Mouse (Mus musculus): Measurements from ENCODE around the gene Pmvk.
A peak's percentile ranks its signal among the peaks of the same experiment; 100 is the strongest.

The Pmvk gene

GRCm38 (mm10) chr3:89484766-89485524 is 30.6 kb downstream of the Pmvk start:
- DNase-seq, result peak; percentile 92

- DNase-seq, result no peak
These were observed 31.8 kb downstream of the Pmvk start for GRCm38 (mm10) chr3:89486111-89486510.

- DNase-seq, result no peak
These were observed 32.8 kb downstream of the Pmvk start for GRCm38 (mm10) chr3:89486916-89487702.

DNA sequence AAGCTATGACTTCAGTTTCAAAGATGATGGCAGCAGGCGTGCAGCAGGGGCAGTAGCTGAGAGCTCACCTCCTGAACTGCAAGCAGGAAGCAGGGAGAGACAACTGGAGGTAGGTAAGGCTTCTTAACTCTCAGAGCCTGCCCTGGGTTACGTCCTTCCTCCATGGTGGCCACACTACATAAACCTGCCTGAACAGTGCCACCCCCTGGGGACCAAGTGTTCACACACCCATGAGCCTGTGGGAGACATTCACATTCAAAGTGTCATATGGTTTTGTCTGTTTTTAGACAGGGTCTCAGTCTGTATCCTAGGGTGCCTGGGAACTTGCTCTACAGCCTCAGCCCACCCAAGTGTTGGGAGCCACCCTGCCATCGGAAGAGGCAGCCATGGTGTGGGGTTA is 36.4 kb downstream of the Pmvk start:
- no peak for DNase-seq

- no peak for DNase-seq
These were observed 37.2 kb downstream of the Pmvk start for GRCm38 (mm10) chr3:89491559-89491958.

DNA sequence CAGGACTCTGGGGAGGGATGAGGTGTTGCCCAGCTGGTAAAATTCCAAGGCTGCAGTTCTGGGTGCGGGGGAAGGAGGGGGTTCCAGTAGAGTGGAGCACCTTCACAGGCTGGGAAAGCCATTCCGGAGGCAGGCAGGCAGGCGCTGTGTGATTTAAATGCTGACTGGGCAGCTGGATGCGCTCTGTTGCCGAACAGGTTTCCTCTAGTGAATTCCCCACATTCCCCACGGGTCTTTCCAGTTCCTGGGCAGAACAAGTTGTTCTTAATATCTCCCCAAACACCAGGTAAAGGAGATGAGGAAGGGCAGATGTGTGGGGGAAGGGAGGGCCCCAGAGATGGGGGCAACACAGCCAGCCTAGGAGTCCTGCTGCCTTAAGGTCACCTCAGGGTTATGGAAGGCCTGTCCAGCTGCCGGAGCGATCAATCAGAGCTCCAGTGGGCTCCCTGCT is 38.4 kb downstream of the Pmvk start:
- no peak for DNase-seq

DNA sequence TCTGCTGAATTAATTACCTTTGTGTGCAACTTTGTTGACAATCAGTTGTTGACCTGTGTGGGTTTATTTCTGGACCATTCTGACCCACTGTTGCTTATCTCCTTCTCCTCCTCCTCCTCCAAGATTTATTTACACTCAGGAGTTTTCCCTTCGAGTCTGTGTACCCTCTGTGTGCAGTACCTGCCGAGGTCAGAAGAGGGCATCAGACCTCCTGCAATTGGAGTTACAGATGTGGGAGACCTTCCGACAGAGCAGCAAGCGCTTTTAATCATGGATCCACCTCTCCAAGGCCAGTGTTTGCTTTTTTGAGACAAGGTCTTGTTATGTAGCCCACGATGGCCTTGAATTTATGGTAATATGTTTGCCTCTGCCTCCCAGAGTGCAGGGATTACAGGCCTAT is 40.3 kb downstream of the Pmvk start:
- DNase-seq, result no peak

GRCm38 (mm10) chr3:89496366-89496765 is 42.0 kb downstream of the Pmvk start:
- DNase-seq, result no peak

DNA sequence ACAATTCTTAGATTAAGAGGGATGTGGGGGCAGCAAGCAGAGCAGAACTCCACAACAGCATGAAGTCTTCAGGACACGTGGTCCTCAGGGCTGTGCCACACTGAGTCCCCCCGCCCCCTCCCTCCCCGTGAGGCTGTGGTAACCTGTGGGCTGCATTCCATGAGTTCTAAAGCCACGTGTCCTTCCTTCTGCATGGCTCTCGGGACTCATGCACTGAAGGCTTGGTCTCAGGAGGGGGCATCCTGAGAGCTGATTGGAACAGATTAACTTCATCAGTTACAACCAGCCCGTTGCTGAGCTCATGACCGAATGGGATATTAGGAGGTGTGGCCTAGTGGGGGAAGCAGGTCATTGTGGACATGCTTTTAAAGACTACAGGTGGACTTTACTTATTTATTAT is 45.4 kb downstream of the Pmvk start:
- no peak for DNase-seq

DNA sequence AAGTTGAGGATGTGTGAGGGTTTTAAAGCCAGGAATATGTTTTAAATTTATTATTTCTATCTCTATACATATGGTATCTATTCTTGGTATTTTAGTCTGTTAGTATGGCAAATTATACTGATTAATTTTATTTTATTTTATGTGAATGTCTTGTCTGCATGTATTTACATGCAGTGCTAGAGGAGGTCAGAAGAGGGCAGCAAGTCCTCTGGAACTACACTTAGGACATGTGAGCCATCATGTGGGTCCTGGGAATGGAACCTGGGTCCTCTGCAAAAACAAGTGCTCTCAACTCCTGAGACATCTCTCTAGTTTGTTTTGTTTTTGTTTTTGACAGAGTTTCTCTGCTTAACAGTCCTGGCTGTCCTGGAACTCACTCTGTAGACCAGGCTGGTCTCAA is 47.1 kb downstream of the Pmvk start:
- DNase-seq, result no peak

- DNase-seq, result no peak
These were observed 48.2 kb downstream of the Pmvk start for GRCm38 (mm10) chr3:89502551-89502950.

DNA sequence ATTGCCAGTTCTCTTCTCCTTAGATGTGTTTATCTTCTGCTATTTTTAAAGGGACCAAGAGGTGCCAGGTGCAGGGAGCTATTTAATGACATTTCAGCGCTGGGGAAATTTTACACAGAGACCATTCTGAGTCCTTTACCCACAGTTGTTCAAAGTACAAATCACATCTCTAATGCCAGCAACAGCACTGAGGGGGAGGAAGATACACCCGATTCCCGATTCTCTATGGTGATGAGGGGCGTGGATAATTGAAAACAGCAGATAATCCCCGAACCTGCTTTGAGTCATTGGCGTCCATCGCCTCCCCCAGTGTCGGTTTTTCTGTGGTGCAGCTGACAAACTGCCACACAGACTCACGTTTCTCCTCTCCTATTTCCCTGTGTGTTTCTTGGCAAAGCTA is 53.7 kb downstream of the Pmvk start:
- no peak for DNase-seq

DNA sequence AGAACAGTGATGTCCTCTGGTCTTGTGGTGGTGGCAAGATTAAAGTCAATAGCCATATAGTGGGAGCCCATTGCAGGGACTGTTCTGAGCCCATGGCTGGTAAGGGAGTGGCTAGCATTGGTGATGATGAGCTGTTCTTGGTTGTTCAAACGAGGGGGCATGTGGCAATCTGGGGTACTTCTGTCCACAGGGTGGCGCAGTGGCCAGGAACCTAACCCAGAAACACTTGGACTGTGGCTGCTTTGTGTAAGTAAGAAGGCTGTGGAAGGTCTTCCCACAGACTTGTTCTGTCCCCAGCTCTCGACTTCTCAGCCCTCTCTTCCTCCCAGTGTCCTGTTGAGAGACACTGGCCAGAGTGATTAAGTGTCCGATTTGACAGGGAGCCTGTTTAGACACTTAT is 56.6 kb downstream of the Pmvk start:
- DNase-seq, result peak; percentile 71

- no peak for DNase-seq
These were observed 57.1 kb downstream of the Pmvk start for GRCm38 (mm10) chr3:89511400-89511799.

GRCm38 (mm10) chr3:89512225-89512624 is 57.9 kb downstream of the Pmvk start:
- peak; percentile 61 for DNase-seq

DNA sequence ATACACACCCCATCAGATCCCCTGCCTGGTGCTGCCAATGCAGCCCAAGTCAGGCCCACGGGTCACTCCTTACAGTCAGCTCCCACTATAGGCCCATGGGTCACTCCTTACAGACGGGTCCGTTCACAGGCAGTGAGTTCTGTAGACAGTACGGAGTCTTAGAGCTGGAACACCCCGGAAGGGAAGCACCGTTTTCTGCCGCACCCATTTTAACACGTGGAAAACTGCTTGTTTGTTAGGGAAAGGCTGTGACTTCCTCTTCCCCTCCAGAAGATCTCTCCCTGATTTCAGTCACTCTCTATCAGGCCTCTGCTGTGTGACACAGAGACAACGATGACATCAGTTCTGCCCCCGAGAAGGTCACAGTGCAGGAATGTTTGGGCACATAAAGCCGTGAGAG is 61.1 kb downstream of the Pmvk start:
- DNase-seq, result no peak

GRCm38 (mm10) chr3:89516321-89516720 is 62.0 kb downstream of the Pmvk start:
- no peak for DNase-seq

Measured in thymus, postnatal 4 days (tissue).